Comparison of ENCODE assay signal across 8 mouse cellular contexts in the genomic region with DNA sequence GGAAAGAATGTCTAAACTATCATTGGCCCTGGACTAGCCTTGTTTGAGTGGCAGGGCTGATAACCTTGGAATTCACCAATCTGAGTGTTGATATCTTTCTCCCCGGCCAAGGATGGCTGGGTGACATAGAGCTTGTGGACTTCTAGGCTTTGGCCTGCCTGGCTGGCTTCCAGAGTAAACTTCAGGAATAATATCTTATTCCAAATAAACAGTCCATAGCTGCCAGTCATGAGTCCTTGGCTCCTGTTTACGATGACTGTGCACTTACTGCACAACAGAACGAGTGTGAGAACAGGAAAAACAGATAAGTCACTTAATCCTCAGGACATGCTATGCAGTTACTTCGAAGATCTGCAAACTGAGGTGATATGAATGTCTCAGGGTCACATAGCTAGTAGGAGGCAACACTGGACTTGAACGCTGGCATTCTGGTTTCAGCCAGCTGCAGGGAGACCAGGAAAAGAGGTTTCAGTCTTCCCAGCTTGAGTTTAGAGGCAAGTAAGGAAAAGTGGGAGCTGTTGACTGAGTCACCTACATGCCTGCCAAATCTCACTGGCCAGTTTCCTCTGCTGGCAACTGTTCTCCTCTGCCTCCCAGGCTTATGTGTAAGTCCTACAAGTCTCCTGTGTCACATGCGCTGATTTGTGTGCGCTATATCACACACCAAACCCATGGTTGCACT.
DNase-seq lines count a peak whose midpoint lies in the region; ATAC-seq lines count a peak whose summit lies in the region.

No protein-coding gene starts in this region.

- no peak overlapping the region for H3K4me2 ChIP-seq in heart, embryonic 11.5 days
- H3K4me2 ChIP-seq in liver, embryonic 16.5 days (ENCODE audit: low read depth, low read length): no peak overlapping the region
- H3K4me2 ChIP-seq in stomach, embryonic 15.5 days: no peak overlapping the region
- no peak overlapping the region for H3K4me2 ChIP-seq in hindbrain, embryonic 16.5 days (ENCODE audit: low read length)

- no peak overlapping the region for H3K9ac ChIP-seq in heart, embryonic 11.5 days (ENCODE audit: low read depth, low read length)
- H3K9ac ChIP-seq in liver, embryonic 16.5 days (ENCODE audit: low read depth, low read length): no peak overlapping the region
- H3K9ac ChIP-seq in stomach, embryonic 15.5 days: no peak overlapping the region
- H3K9ac ChIP-seq in hindbrain, embryonic 16.5 days (ENCODE audit: low read depth, low read length): no peak overlapping the region

- H3K4me3 ChIP-seq in heart, embryonic 11.5 days (ENCODE audit: low read depth, low read length): no peak overlapping the region
- no peak overlapping the region for H3K4me3 ChIP-seq in liver, embryonic 16.5 days (ENCODE audit: low read depth, low read length)
- H3K4me3 ChIP-seq in stomach, embryonic 15.5 days (replicated peaks): no peak overlapping the region
- H3K4me3 ChIP-seq in hindbrain, embryonic 16.5 days (ENCODE audit: low read length): no peak overlapping the region

- H3K9me3 ChIP-seq in heart, embryonic 11.5 days (replicated peaks; ENCODE audit: control insufficient read depth, low read length): no peaks in the 10 kb centered on the region
- no peaks in the 10 kb centered on the region for H3K9me3 ChIP-seq in liver, embryonic 16.5 days (replicated peaks; ENCODE audit: control insufficient read depth, low read length)
- no peaks in the 10 kb centered on the region for H3K9me3 ChIP-seq in stomach, embryonic 15.5 days
- no peaks in the 10 kb centered on the region for H3K9me3 ChIP-seq in hindbrain, embryonic 16.5 days (ENCODE audit: control insufficient read depth, low read length)

- peak; percentile 93 for ATAC-seq in frontal cortex, adult (ENCODE audit: low TSS enrichment)
- ATAC-seq in heart, embryonic 11.5 days (replicated peaks; ENCODE audit: insufficient number of reproducible peaks, low FRiP score, low TSS enrichment): peak; percentile 77
- ATAC-seq in liver, embryonic 16.5 days (ENCODE audit: low read depth): peak; percentile 45; the same call in 1 of the 2 replicates
- peak; percentile 57; the same call in 1 of the 2 replicates for ATAC-seq in stomach, embryonic 15.5 days (ENCODE audit: insufficient read depth, low FRiP score, low read depth)
- no peak for ATAC-seq in hindbrain, embryonic 16.5 days

- no peaks in the 10 kb centered on the region for H3K27me3 ChIP-seq in heart, embryonic 11.5 days (ENCODE audit: control insufficient read depth, insufficient read depth, low read length)
- H3K27me3 ChIP-seq in liver, embryonic 16.5 days (ENCODE audit: control insufficient read depth, insufficient read depth, low read depth, low read length): no peaks in the 10 kb centered on the region
- no peaks in the 10 kb centered on the region for H3K27me3 ChIP-seq in stomach, embryonic 15.5 days (replicated peaks)
- no peaks in the 10 kb centered on the region for H3K27me3 ChIP-seq in hindbrain, embryonic 16.5 days (replicated peaks; ENCODE audit: control insufficient read depth, insufficient read depth, low read length)

- no peaks in the 10 kb centered on the region for H3K36me3 ChIP-seq in heart, embryonic 11.5 days (ENCODE audit: control insufficient read depth, insufficient read depth, low read length)
- no peaks in the 10 kb centered on the region for H3K36me3 ChIP-seq in liver, embryonic 16.5 days (ENCODE audit: control insufficient read depth, insufficient read depth)
- no peaks in the 10 kb centered on the region for H3K36me3 ChIP-seq in stomach, embryonic 15.5 days
- H3K36me3 ChIP-seq in hindbrain, embryonic 16.5 days (ENCODE audit: control insufficient read depth, insufficient read depth, low read length): no peaks in the 10 kb centered on the region

- H3K4me1 ChIP-seq in heart, embryonic 11.5 days (ENCODE audit: control insufficient read depth, insufficient read depth, low read length): peaks cover 38% of the 10 kb centered on the region
- no peaks in the 10 kb centered on the region for H3K4me1 ChIP-seq in liver, embryonic 16.5 days (ENCODE audit: control insufficient read depth, low read depth, low read length)
- peaks cover 3% of the 10 kb centered on the region; the same call in 1 of the 2 replicates for H3K4me1 ChIP-seq in stomach, embryonic 15.5 days
- no peaks in the 10 kb centered on the region for H3K4me1 ChIP-seq in hindbrain, embryonic 16.5 days (ENCODE audit: control insufficient read depth, insufficient read depth, low read depth, low read length)

- WGBS in heart, embryonic 11.5 days (ENCODE audit: insufficient replicate concordance): 24% methylated on average over 7 of the region's 7 CpGs
- WGBS in liver, embryonic 16.5 days (ENCODE audit: insufficient replicate concordance): 35% methylated on average over 7 of the region's 7 CpGs
- WGBS in stomach, embryonic 15.5 days: 37% methylated on average over 7 of the region's 7 CpGs
- WGBS in hindbrain, embryonic 16.5 days: 81% methylated on average over 7 of the region's 7 CpGs

- no peak for DNase-seq in frontal cortex, postnatal 10 days (ENCODE audit: low spot score in 2 of 2)
- peak; percentile 60 for DNase-seq in adrenal gland, adult 8-10 months
- no peak for DNase-seq in spleen, postnatal 4 days (ENCODE audit: low spot score in 2 of 2)

- H3K27ac ChIP-seq in heart, embryonic 11.5 days (ENCODE audit: low read depth, low read length): peak overlapping the region; percentile 73; the same call in 1 of the 2 replicates
- no peak overlapping the region for H3K27ac ChIP-seq in liver, embryonic 16.5 days (ENCODE audit: low read length)
- H3K27ac ChIP-seq in stomach, embryonic 15.5 days: no peak overlapping the region
- H3K27ac ChIP-seq in hindbrain, embryonic 16.5 days (ENCODE audit: low read depth, low read length): no peak overlapping the region
